Mouse (Mus musculus) midbrain, postnatal 0 days (tissue): ENCODE measurements around the gene Pla2g4b. TPM values are rescaled to one million over a fixed set of nuclear protein-coding genes. Genes with fewer than 3 reads are reported as not detected.

Experiments
- ATAC-seq: fragments of 200-750 bp; cut with Nextera tagmentation; 2 replicates; pipeline ENCODE4 v1.8.0; 2017; ENCODE audit warnings: moderate number of reproducible peaks, mild to moderate bottlenecking, moderate TSS enrichment, moderate library complexity; ENCODE audit not compliant: low FRiP score
- DNase-seq: peaks from one replicate; pipeline ENCODE4 v3.0.0-alpha.2; 2015; ENCODE audit warnings: low spot score
- H3K27ac ChIP-seq: fragments of 300-500 bp; sonication (generic); 2 replicates; pipeline ENCODE4 v1.5.1; 2014; ENCODE audit warnings: low read depth, mild to moderate bottlenecking, low read length, mixed read lengths
- H3K27me3 ChIP-seq: fragments of 300-500 bp; sonication (generic); 2 replicates; pipeline ENCODE4 v1.6.1; 2014; ENCODE audit warnings: low read length, control low read depth, mixed read lengths; ENCODE audit not compliant: insufficient read depth
- H3K36me3 ChIP-seq: fragments of 300-500 bp; sonication (generic); 2 replicates; pipeline ENCODE4 v1.6.1; 2014; ENCODE audit warnings: low read length, control low read depth, mixed read lengths; ENCODE audit not compliant: insufficient read depth
- H3K4me1 ChIP-seq: fragments of 300-500 bp; sonication (generic); 2 replicates; pipeline ENCODE4 v1.6.1; 2014; ENCODE audit warnings: mild to moderate bottlenecking, control low read depth, antibody characterized with exemption, low read length, mixed read lengths; ENCODE audit not compliant: insufficient read depth
- H3K4me2 ChIP-seq: fragments of 300-500 bp; sonication (generic); 2 replicates; pipeline ENCODE4 v1.6.1; 2014; ENCODE audit warnings: low read depth, mild to moderate bottlenecking, low read length, mixed read lengths; ENCODE audit not compliant: poor library complexity, severe bottlenecking
- H3K4me3 ChIP-seq: fragments of 300-500 bp; sonication (generic); 2 replicates; pipeline ENCODE4 v1.5.1; 2014; ENCODE audit warnings: low read depth, mild to moderate bottlenecking, low read length, moderate library complexity
- H3K9ac ChIP-seq: fragments of 300-500 bp; sonication (generic); replicated peaks from 2 replicates; pipeline ENCODE4 v1.6.1; 2014; ENCODE audit warnings: mild to moderate bottlenecking, low read length, moderate library complexity, mixed read lengths; ENCODE audit not compliant: poor library complexity, severe bottlenecking
- H3K9me3 ChIP-seq: fragments of 300-500 bp; sonication (generic); 2 replicates; pipeline ENCODE4 v1.6.1; 2016; ENCODE audit warnings: low read length, control low read depth
- CTCF ChIP-seq: IDR thresholded peaks from 2 replicates; pipeline ENCODE4 v1.5.1; 2016; ENCODE audit warnings: antibody characterized with exemption, mild to moderate bottlenecking
- WGBS: fragments of 180-500 bp; shearing (Covaris S2); extraction: QIAGEN DNeasy Blood & Tissue Kit; methylation state at CpG from one replicate; pipeline ENCODE4 v1.1.7; 2014; 5-methylcytosine and 5-hydroxymethylcytosine counted together
- polyA plus RNA-seq: library from polyadenylated mRNA; unstranded; fragments of >200 nt; fragmentation: Nextera tagmentation; extraction: Ambion mirVana; gene quantifications from 2 replicates; pipeline ENCODE4 v1.2.1, GENCODE M21; 2015
- total RNA-seq: library from RNA; depleted of rRNA; stranded (reverse); fragments of >200 nt; gene quantifications from 2 replicates; pipeline ENCODE4 v1.2.3, GENCODE M21; 2014

The Pla2g4b gene
- total and polyA plus RNA-seq, 2 experiments from 2014 or later, result 0.20 to 4.9 TPM

DNA sequence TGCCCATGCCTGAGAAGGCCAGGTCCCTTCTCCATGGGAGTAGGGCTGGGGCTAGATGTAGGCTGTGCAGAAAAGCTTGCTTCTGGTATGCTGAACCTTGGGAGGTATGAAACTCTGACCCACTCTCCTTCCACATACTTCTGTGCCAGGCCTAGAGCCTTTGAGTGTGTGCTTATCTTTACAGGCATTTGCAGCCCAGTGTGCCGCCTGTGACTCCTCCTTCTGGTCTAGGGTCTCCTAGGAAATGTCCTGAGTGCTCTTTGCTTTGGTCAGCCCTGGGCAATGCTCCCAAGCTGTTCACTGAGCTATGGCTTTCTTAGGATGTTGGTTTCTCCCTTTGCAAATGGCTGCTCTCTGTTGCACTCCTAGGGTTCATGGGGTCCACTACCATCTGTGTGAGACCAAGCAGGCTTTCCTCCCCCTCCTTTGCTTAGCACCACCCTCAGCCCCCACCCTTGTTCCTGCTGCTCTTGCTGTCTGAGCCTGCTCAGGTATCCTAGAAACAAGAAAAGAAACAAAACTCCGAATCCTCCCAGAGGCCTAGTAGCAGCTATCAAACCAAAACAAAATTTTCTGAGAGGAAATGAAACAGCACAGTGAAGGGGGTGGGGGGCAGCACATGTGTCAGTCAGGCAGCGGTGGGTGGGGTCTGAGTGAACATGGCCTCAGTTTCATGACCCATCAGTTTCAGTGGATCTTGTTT, 32.2 kb upstream of the Pla2g4b start:
- ATAC-seq, result no peak
- Histone ChIP-seq H3K9ac (no peak overlapping the region), H3K4me2 (no peak overlapping the region), H3K27ac (no peak overlapping the region), H3K4me3 (no peak overlapping the region), H3K27me3 (no peaks in the 10 kb centered on the region), H3K9me3 (no peaks in the 10 kb centered on the region), H3K36me3 (peaks cover 7% of the 10 kb centered on the region; the same call in 1 of the 2 replicates), H3K4me1 (no peaks in the 10 kb centered on the region)
- no peak for TF ChIP-seq CTCF
- 86% methylated on average over 3 of the region's 3 CpGs for WGBS
- DNase-seq, result no peak

DNA sequence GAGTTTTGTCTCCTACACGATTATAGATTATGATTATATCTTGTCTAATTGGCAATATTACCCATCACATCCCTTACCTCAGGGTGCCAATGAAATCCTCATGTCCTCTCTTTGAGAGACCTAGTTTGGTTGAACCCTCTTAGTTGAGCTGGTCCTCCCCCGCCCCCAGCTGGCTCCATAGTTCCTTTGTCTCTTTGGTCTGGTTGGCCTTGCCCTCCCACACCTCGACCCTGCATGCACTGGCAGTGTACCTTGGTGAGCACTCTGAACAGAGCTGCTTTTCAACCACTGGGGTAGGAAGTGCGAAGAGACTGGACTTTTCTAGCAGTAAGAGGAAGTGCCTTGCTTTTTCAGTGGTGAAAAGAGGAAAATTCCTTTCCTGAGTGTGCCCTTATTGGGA, 31.3 kb upstream of the Pla2g4b start:
- H3K27me3 ChIP-seq, result no peaks in the 10 kb centered on the region
- no peaks in the 10 kb centered on the region for H3K9me3 ChIP-seq
- TF ChIP-seq CTCF, result no peak
- H3K4me3 ChIP-seq, result no peak overlapping the region
- no peak overlapping the region for H3K4me2 ChIP-seq
- 72% methylated on average over 4 of the region's 4 CpGs for WGBS
- no peak for DNase-seq
- H3K9ac ChIP-seq, result no peak overlapping the region
- H3K4me1 ChIP-seq, result no peaks in the 10 kb centered on the region
- no peak for ATAC-seq
- H3K27ac ChIP-seq, result no peak overlapping the region
- H3K36me3 ChIP-seq, result peaks cover 7% of the 10 kb centered on the region; the same call in 1 of the 2 replicates

DNA sequence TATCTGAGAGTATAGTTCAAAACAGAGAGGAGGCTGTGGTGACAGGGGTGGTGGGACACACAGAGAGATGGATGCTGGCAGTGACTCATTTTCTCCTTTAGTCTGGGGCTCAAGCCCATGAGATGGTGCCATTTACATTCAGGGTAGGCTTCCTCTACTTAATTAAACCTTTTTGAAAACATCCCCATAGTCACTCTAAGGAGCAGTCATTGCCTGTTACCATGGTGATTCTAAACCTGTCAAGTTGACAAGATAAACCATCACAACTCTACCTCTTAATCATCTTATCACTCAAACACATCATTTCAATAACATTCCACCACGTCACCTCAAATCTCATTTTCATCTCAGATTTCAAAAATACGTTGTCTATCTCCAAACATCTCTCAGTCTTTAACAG, 29.2 kb upstream of the Pla2g4b start:
- no peak overlapping the region for H3K27ac ChIP-seq
- 75% methylated on average over 2 of the region's 2 CpGs for WGBS
- no peak for ATAC-seq

DNA sequence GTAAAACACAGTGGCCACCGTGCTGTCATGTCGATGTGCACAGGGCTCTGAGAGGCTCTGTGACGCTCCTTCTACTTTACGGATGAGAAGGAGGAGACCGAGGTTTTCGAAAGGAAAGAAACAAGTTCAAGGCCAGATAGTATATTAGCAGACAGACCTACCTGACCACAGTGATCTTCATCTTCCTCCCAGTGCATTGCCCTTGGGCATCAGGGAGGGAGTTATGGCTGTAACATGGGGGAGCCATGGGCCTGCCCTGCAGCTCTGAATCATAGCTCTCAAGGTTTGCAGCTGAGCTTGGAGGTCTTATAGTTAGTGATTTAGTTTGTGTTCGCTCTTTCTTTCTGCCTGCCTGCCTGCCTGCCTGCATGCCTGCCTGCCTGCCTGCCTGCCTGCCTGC, 26.5 kb upstream of the Pla2g4b start:
- DNase-seq, result no peak
- H3K36me3 ChIP-seq, result peaks cover 3% of the 10 kb centered on the region; the same call in 1 of the 2 replicates
- no peaks in the 10 kb centered on the region for H3K4me1 ChIP-seq
- no peak overlapping the region for H3K4me2 ChIP-seq
- no peak for ATAC-seq
- no peaks in the 10 kb centered on the region for H3K27me3 ChIP-seq
- no peak overlapping the region for H3K9ac ChIP-seq
- no peak for TF ChIP-seq CTCF
- no peak overlapping the region for H3K4me3 ChIP-seq
- H3K9me3 ChIP-seq, result no peaks in the 10 kb centered on the region
- H3K27ac ChIP-seq, result no peak overlapping the region
- WGBS, result 93% methylated on average over 7 of the region's 7 CpGs

More for the DNA sequence above, 29.2 kb upstream of the Pla2g4b start:
- Histone ChIP-seq H3K4me1 (no peaks in the 10 kb centered on the region), H3K27me3 (no peaks in the 10 kb centered on the region), H3K4me3 (no peak overlapping the region), H3K36me3 (peaks cover 4% of the 10 kb centered on the region; the same call in 1 of the 2 replicates), H3K9ac (no peak overlapping the region), H3K4me2 (no peak overlapping the region), H3K9me3 (no peaks in the 10 kb centered on the region)
- DNase-seq, result no peak
- no peak for TF ChIP-seq CTCF

DNA sequence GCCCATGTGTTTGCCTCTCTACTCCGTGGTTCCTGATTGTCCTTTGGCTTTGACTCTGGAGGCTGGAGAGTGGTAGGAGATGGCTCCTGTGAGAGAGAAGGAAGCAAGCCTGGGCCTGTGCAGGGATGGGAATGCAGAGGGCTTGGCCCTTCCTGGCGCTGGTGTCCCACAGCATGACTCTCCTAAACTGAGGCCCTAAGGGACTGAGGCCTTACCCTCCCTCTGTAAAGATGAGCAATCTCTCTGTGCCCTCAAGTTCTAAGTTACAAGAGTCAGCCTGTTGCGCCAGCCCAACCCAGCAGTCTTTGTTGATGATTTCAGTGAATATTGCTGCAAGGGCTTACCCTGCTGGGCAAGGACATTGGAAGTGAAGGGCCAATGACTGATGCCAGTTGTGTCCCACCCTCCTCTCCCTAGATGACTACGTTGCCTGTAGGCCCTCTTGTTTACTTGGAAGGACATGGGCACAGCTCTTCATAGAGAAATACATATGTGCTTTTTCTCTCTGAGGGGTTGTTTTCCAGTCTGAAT, 25.5 kb upstream of the Pla2g4b start:
- TF ChIP-seq CTCF, result no peak
- DNase-seq (no peak), ATAC-seq (no peak)
- Histone ChIP-seq H3K4me3 (no peak overlapping the region), H3K9me3 (no peaks in the 10 kb centered on the region), H3K27me3 (no peaks in the 10 kb centered on the region), H3K4me1 (no peaks in the 10 kb centered on the region), H3K4me2 (no peak overlapping the region), H3K36me3 (peaks cover 7% of the 10 kb centered on the region), H3K27ac (no peak overlapping the region), H3K9ac (no peak overlapping the region)
- 83% methylated on average over 4 of the region's 4 CpGs for WGBS

DNA sequence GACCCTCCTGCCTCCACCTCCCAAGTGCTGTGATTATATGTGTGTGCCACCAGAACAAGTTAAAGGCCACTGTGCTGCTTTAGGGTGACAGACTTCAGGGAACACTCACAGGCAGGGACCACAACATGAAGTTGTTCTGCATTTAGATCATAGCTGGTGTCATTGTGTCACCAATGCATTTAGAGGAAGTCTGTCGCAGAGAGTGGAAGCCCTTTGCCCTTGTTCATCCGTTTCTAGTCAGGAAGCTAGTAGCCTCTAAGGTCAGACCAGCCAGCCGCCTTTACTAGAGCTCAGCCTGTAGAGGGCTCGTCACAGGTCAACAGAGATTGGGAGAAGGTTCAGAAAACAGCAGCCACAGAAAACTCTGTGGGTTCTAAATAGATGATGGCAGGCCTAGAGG, 24.5 kb upstream of the Pla2g4b start:
- DNase-seq, result no peak
- TF ChIP-seq CTCF, result no peak
- peaks cover 17% of the 10 kb centered on the region for H3K36me3 ChIP-seq
- H3K4me1 ChIP-seq, result no peaks in the 10 kb centered on the region
- WGBS, result 76% methylated on average over 4 of the region's 4 CpGs
- no peaks in the 10 kb centered on the region for H3K9me3 ChIP-seq
- H3K9ac ChIP-seq, result no peak overlapping the region
- no peak for ATAC-seq
- H3K27ac ChIP-seq, result no peak overlapping the region
- no peak overlapping the region for H3K4me3 ChIP-seq
- H3K27me3 ChIP-seq, result no peaks in the 10 kb centered on the region
- H3K4me2 ChIP-seq, result no peak overlapping the region
